Mouse (Mus musculus) cerebellum, postnatal 4 days (tissue): Measurements from ENCODE around the gene Mbnl2.

Experiments used
- DNase-seq, 2 experiments: peaks; one replicate each; pipeline ENCODE4 v3.0.0; 2022; ENCODE audit warnings: low spot score in 2 of 2, mixed read lengths in 1 of 2

Gene Mbnl2

DNA sequence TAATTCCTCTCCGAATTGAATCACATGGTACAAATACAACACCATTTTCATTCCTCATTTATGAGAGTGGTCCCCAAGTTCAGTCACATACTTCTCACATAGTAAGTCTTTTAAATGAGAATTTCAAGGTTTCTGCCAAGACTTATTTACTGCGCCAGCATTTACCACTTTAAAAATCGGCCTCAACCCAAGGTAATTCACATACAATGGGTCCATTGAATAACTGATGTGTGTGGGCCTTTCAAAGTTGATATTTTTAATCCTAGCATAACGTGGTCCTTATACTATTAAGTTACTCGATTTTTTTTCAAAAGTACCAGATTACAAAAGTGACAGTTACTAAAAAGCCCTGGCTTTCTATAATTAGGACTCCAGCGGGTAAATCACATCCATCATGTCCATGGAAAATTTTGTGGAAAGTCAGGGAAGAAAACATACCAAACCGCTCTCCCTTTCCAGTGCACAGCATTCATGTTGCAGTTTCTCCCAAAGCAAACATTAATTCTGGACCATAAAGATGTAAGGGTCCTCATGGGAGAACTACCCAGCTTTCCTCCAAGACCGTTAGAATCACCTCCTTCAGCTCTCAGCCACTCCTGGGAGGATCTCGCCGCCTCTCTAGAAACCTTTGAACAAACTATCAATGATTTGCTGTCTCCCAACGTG, 107.8 kb downstream of the Mbnl2 start:
- DNase-seq: no peak

- DNase-seq: no peak
These were observed 109.1 kb downstream of the Mbnl2 start for GRCm38 (mm10) chr14:120384615-120385014.

- no peak for DNase-seq
These were observed 111.8 kb downstream of the Mbnl2 start for GRCm38 (mm10) chr14:120387293-120387692.

- peak in 1 of 2 experiments; percentile 28 for DNase-seq
These were observed 113.6 kb downstream of the Mbnl2 start for GRCm38 (mm10) chr14:120388818-120389691.

DNA sequence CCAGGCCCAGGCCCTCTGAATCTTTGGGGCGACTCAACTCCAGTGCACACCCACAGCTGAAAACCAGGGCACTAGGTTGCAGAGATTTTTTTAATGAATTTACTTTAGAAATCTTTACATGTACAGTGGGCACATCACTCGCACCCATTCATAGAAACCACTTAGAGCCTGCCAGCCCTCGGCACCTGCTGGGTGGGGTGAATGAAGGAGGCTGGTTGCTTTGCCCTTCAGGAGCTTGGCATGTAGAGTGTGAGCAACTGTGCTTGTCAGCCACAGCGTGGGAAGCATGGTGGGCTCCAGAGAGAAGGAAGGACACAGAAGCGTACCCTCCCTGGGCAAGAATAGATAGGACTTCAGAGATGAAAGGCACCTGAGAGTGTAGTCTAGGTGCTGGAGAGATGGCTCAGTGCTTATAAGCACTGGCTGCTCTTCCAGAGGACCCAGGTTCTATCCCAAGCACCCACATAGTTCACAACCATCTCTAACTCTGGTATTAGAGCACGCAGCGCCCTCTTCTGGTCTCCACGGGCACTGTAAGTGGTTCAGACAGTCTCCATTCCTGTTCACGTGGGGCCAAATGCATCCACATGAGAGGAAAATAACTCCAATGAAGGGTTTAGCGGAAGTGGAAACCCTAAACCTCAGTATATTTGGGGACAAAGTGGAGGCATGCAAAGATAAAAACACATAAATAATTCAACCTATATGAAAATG, 114.9 kb downstream of the Mbnl2 start:
- no peak for DNase-seq

- no peak for DNase-seq
These were observed 116.2 kb downstream of the Mbnl2 start for GRCm38 (mm10) chr14:120391701-120392100.

GRCm38 (mm10) chr14:120392441-120392840, 117.0 kb downstream of the Mbnl2 start:
- DNase-seq: no peak

GRCm38 (mm10) chr14:120393441-120393840, 118.0 kb downstream of the Mbnl2 start:
- DNase-seq: no peak

- no peak for DNase-seq
These were observed 118.7 kb downstream of the Mbnl2 start for GRCm38 (mm10) chr14:120394216-120394615.

GRCm38 (mm10) chr14:120394827-120395226, 119.4 kb downstream of the Mbnl2 start:
- no peak for DNase-seq

DNA sequence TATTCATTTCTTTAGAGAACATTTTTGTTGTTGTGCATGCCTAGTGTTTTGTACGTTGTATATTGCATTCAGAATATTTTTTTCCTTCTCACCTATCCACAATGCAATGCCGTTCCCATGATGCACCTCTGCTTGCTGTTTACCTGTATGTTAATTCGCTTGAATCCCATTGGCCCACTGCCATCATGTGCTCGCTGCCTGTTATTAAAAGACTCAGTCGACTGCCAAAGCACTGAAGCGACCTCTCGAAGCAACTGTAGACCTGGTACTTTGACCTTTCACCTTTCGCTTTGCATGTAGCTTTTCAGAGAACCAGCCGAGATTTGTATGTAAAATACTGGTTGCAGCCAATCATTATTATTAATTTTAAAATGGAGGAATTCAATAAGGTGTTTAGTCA, 120.0 kb downstream of the Mbnl2 start:
- DNase-seq: no peak

- DNase-seq: peak; percentile 55 to 74
These were observed 122.6 kb downstream of the Mbnl2 start for GRCm38 (mm10) chr14:120397871-120398647.

- no peak for DNase-seq
These were observed 124.1 kb downstream of the Mbnl2 start for GRCm38 (mm10) chr14:120399614-120400013.

DNA sequence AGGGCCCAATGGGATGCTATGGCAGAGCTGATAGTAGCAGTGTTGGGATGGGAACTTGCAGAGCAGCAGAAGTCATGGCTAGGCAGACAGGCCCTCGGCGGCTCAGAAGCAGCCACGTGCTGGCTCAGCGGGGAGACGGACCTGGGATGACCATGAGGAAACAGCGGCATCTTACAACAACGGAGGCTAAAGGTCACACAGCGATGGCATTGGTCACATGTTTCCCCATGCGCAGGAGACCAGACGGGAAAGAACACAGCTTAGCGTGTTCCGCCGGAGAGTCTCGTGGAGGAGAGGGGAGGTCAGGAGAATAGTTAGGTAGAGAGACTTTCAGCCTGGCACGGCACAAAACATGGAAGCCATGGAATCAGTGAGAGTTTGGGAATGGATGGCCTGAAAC, 125.7 kb downstream of the Mbnl2 start:
- DNase-seq: no peak

DNA sequence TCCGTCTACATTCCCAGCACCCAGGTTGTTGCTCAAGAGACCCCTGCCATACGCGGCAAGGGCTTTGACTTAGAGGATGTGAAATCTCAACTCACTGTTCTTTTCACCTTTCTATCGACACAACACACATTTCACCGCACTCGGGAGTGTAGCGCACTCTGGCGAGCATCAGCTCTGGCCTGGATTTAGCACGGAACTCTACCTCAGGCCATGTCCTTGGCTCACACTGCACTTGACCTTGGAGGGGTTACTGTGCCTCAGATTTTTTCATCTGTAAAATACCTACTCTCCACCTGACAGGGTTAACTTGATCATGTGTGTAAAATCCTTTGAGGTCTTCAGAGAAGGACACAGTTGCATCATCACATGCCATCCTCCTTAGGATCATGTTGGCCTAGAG, 127.2 kb downstream of the Mbnl2 start:
- DNase-seq: no peak

GRCm38 (mm10) chr14:120404364-120404763, 128.9 kb downstream of the Mbnl2 start:
- no peak for DNase-seq

GRCm38 (mm10) chr14:120404811-120405582, 129.5 kb downstream of the Mbnl2 start:
- no peak for DNase-seq

DNA sequence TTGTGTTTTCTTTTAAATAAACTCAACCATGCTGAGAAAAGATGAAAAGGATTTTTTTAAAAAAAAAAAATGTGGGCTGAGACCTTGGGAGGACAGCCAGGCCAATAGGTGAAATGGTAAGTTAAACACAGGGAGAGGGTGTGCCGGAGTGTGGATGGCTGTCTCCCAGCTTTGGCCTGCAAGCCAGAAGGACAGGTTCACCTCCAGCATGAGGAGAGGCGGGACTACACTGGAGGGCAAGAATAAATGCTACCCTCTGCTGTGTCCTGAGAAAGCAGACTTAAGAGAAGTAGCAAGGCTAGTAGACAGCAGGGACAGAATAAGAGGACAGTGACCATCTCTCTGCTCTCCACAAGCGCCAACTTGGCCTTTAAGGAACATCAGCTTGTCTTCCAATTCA, 130.1 kb downstream of the Mbnl2 start:
- no peak for DNase-seq

DNA sequence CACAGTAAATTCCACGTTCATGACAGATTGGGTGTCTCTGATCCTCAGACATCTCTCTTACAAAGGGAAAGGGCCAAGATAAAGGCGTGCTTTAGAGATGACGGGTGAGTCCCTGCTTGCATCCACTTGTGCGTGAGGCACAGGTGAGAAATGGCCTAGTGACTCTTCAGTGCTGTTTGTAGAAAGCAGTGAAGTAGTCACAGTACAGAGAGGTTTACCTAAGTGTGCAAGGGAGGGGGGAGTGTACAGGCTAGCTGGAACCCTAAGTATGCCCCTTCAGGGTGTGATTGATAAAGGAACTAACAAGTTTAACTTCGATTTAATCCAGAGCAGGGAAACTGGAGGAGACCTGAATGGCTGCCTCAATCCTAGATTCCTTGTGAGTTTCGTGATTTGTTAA, 130.8 kb downstream of the Mbnl2 start:
- DNase-seq: no peak

- no peak for DNase-seq
These were observed 131.4 kb downstream of the Mbnl2 start for GRCm38 (mm10) chr14:120406820-120407219.

- DNase-seq: no peak
These were observed 134.4 kb downstream of the Mbnl2 start for GRCm38 (mm10) chr14:120409854-120410253.
